Mouse (Mus musculus) spleen, postnatal 14 days (tissue): ENCODE results near the gene Aco2.

Source experiments
- DNase-seq, 2 experiments: peaks; one replicate each; pipeline ENCODE4 v3.0.0; 2021 to 2022; ENCODE audit warnings: low spot score in 2 of 2

The Aco2 gene

DNA sequence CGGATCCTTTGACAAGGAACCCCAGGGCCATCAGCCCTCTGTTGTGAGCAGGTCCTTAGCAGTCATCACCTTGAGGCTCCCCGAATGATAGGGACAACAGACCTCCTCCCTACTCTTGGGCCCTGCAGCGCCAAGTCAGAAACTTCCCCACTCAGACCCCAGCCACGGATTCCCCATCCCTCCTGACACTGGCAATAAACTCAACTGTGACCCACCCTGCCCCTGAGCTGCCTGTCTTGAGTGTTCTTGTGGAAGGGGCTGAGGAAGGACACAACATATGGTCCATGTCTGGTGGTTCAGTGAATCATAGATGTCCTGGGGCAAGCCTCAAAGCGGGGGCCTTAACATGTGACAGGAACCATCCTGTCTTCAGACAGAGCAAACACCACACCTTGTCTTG, 78.6 kb downstream of the Aco2 start:
- DNase-seq: no peak

GRCm38 (mm10) chr15:81951159-81951558, 79.0 kb downstream of the Aco2 start:
- DNase-seq: no peak

- no peak for DNase-seq
Measured at GRCm38 (mm10) chr15:81952310-81952709, 80.2 kb downstream of the Aco2 start.

DNA sequence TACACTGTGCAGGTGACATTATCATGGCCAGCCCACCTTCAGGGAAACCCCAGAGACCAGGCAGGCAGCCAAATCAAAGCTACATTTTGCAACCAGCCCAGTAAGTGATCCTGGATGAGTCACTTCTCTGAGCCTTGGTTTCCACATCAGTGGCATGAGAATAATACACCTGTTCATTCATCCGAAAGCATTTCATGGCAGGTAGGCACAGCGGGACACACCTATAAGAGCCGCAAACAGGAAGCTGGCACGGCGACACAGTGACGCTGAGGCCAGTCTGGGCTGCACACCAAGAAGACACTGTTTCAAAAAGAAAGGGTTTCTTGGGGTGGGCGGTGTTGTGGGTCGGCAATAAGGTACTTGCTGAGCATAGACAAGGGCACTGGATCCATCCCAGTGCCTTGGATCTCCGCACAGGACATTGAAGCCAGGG, 82.1 kb downstream of the Aco2 start:
- no peak for DNase-seq

DNA sequence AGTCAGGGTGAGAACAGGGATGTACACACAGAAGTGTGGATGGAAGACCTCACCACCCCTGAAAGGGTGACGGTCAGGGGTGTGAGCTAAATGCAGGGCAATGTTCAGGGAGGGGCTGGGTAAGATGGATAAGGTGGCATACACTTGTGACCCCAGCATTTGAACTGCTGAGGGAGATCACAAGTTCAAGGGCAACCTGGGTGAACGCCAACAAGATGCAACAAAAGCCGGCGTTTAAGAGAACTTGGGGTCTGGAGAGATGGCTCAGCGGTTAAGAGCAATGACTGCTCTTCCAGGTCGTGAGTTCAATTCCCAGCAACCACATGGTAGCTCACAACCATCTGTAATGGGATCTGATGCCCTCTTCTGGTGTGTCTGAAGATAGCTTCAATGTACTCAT, 82.6 kb downstream of the Aco2 start:
- no peak for DNase-seq

- DNase-seq: no peak
Measured at GRCm38 (mm10) chr15:81955414-81955813, 83.3 kb downstream of the Aco2 start.

GRCm38 (mm10) chr15:81956457-81956856, 84.3 kb downstream of the Aco2 start:
- DNase-seq: peak in 1 of 2 experiments; percentile 53

DNA sequence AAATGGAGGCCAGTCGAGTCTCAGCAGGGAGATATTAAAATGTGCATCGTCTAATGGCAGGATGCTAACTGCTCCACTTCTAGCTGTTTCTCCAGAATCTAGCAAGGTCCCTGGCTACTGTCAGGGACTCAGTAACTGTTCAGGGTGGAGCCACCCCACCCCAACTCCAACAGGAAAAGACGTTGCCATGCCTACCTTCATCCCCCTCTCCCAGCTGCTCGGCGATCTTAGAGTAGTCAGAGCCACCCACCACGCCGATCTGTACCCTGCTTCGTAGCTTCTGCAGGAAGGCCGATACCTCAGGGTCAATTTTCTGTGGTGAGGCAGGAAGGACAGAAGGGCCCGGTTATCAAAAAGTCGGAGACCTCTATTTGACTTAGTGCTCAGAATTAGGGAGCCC, 85.5 kb downstream of the Aco2 start:
- no peak for DNase-seq

GRCm38 (mm10) chr15:81958906-81959305, 86.8 kb downstream of the Aco2 start:
- DNase-seq: no peak

- peak; percentile 99 for DNase-seq
Measured at GRCm38 (mm10) chr15:81960171-81961077, 88.3 kb downstream of the Aco2 start, which contains the start of gene Pmm1. Gene Pmm1 (minus strand): TSS chr15:81960930.

- DNase-seq: no peak
Measured at GRCm38 (mm10) chr15:81961078-81961451, 89.0 kb downstream of the Aco2 start.

- DNase-seq: no peak
Measured at GRCm38 (mm10) chr15:81964262-81964661, 92.2 kb downstream of the Aco2 start.
